Mouse (Mus musculus) spleen, embryonic (tissue): Measurements from ENCODE around the gene Prkci.

ENCODE experiments used
- CTCF ChIA-PET: fragments of 350-600 bp; sonication (Branson Sonifier 250); formaldehyde crosslinking; loops from one replicate; lab custom pipeline; 2022; lab: Charles Lee

Prkci gene

DNA sequence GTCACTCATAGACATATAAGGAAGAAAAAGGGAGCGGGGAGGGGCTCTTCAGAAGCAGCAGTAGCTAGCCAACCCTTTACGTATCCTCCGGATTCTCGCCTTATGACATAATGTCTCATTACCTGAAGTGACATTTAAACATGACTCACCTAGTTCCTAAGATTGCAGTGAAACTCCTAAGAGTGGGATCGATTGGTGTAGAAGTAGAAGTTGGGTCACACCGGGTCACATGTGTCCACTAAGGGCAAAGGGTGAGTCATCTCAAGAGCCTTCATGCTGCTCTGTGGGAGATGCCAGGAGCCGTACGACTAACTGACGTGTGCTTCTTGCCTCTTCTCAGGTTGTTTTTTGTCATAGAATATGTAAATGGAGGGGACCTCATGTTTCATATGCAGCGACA is 43.1 kb downstream of the Prkci start:
- CTCF ChIA-PET, result no interaction called here

GRCm38 (mm10) chr3:31042992-31043391 is 47.4 kb downstream of the Prkci start:
- CTCF ChIA-PET, result no interaction called here

GRCm38 (mm10) chr3:31047263-31047662 is 51.7 kb downstream of the Prkci start:
- CTCF ChIA-PET, result interaction anchor here (0.5 to 1.4 kb wide), 2 partner anchors 14 to 92 kb away, joined by 4 to 5 read pairs; no protein-coding TSS in a partner anchor

DNA sequence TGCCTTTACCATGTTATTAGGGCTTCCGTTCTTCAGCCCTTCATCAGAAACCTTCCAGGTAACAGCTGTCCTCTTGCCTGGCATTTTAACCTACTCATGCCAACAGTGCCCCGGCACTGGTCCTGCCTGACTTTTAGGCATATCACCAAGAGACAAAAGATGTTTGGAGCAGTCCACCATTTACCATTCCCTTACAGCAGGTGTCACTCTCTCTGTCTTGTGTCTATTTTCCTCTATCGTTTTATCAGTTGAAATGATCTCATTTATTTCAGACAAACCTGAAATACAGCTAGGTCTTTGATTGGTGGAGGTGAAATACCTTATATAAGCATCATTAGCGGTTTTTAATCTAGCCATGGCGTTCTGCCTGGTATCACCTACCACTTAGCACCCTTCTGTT is 53.5 kb downstream of the Prkci start:
- CTCF ChIA-PET, result no interaction called here

GRCm38 (mm10) chr3:31050375-31050774 is 54.8 kb downstream of the Prkci start:
- CTCF ChIA-PET, result interaction anchor here (0.7 kb wide), 1 partner anchor 97 kb away, joined by 12 read pairs; no protein-coding TSS in a partner anchor

DNA sequence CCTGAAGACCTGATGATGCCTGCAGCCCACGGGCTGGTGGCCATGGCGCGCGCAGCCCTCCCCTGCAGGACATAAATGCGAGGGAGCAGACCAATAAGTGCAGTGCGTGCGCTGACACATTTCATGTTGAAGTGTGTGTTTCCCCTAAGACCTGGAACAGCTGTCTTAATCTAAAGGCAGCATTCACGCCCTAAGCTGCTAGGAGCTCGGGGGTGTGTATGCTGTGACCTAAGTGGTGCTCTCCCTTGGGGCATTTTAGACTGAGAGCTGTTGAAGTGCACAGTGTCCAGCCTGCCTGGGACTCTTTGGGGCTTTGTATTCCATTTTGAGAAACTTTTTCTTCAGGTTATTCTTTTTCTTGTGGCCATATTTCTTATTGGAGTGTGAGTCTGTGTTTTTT is 56.2 kb downstream of the Prkci start:
- CTCF ChIA-PET, result no interaction called here

DNA sequence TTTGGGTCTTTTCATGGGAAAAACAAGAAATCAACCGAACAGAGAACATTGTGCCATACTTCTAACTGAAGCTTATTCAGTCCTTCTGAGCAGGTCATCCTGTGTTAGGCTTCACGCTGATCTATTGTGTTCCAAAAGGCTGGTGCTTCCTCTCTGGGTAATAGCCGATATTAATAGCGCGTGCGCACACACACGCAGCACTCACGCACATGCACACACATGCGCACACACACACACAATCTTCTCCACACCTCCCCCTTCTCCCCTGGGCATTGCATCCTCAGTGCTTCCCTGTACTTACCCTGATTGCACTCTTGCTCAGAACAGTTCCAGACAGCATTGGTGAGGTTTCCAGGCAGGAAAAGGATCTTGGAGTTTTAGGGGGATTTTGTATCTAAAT is 57.6 kb downstream of the Prkci start:
- CTCF ChIA-PET, result no interaction called here

DNA sequence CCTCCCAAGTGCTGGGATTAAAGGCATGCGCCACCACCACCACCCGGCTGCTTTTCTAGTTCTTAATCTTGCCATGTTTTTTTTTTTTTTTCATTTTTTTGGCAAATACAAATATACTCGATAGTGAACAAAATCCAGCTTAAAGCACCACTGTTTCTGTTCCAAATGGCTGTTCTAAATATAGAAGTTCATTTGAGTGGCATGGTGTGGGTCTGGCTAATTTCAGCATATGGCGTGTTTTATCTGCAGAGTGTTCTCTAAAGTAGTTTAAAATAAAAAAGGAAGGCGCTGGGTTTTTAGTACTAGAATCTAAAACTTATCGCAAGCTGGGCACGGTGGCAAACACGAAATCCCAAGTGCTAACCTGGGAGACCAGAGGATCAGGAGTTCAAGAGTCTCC is 59.3 kb downstream of the Prkci start:
- CTCF ChIA-PET, result no interaction called here

DNA sequence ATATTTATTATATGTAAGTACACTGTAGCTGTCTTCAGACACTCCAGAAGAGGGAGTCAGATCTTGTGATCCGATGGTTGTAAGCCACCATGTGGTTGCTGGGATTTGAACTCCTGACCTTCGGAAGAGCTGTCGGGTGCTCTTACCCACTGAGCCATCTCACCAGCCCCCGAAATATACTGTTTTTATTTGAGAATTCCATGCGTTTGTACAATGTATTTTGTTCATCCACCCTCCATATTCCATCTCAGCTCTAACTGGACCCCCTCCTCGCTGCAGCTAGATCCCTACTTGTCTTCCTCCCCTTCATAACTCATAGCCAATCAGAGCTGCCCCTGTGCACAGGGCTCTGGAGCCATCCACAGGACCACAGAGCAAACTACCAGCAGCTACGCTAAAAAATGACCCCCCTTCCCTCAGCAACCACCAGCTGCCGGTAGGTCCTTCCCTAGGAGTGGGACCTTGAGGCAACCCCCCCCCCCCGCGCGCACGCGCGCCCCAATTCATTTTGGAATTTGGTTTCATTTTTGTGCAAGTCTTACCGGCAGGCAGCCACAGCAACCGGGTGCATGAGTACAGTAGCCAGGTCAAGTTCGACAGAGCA is 60.6 kb downstream of the Prkci start:
- CTCF ChIA-PET, result interaction anchor here (0.6 to 1.2 kb wide), 4 partner anchors 14 to 468 kb away, joined by 3 to 7 read pairs (median 4); no protein-coding TSS in a partner anchor

DNA sequence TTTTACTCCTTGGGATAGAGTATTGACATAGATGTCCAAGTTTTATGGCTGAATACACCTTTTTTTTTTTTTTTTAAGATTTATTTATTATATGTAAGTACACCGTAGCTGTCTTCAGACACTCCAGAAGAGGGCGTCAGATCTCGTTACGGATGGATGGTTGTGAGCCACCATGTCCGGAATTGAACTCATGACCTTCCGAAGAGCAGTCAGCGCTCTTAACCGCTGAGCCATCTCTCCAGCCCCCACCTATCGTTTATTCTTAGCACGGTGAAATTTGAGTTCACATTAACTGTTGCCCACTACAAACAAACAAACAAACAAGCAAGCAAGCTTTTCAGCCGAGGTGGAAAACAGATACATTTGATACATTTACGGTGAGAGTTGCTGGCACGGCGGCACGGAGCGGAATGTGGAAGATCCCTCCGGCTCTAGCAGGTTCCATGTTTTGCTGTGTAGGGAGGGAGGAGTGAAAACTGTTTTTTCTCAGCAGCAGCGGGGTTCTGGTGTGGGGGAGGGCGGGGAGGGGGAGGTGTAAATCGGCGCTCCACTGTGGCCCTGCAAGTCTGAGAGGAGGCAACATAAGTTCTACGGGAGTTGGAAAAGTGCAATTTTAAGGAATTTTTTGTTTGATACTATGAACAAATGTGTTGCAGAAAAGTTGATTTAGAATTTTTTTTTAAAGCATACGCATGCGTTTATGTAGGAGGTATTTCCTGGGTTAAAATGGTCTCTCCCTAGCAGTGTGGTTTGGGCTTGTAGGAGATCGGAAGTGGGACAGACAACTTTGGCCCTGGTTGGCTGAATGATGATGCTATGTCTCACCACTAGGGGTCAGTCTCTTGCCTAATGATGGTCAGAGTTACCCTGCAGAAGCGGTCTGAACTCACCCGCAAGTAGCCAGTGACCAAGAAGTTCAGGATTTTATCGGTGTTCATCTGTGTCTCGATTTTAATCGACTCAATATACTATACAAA is 61.4 kb downstream of the Prkci start:
- CTCF ChIA-PET, result interaction anchor here (1.2 kb wide), 1 partner anchor 82 kb away, joined by 4 read pairs; no protein-coding TSS in a partner anchor

DNA sequence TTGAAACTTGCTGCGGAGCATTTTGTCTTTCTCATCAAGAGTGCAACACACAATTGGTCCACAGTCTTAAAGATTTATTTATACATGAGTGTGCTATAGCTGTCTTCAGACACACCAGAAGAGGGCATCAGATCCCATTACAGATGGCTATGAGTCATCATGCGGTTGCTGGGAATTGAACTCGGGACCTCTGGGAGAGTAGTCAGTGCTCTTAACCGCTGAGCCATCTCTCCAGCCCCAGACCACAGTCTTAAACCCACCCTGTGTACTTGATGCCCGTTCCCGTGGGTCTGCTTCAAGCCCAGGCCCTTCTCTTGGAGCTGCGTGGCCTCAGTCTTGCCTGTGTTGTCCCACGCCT is 65.2 kb downstream of the Prkci start:
- CTCF ChIA-PET, result interaction anchor here (1.1 to 1.5 kb wide), 2 partner anchors 14 to 78 kb away, joined by 5 read pairs; no protein-coding TSS in a partner anchor

GRCm38 (mm10) chr3:31061103-31061785 is 65.7 kb downstream of the Prkci start:
- CTCF ChIA-PET, result interaction anchor here (1.1 to 1.5 kb wide), 2 partner anchors 15 to 77 kb away, joined by 5 read pairs; no protein-coding TSS in a partner anchor

GRCm38 (mm10) chr3:31061786-31062120 is 66.2 kb downstream of the Prkci start:
- CTCF ChIA-PET, result interaction anchor here (1.5 kb wide), 1 partner anchor 77 kb away, joined by 5 read pairs; no protein-coding TSS in a partner anchor

GRCm38 (mm10) chr3:31062325-31062724 is 66.8 kb downstream of the Prkci start:
- CTCF ChIA-PET, result no interaction called here

- CTCF ChIA-PET, result no interaction called here
Measured at GRCm38 (mm10) chr3:31068482-31068881, 72.9 kb downstream of the Prkci start.

- CTCF ChIA-PET, result interaction anchor here (0.5 kb wide), 1 partner anchor 209 kb away, joined by 5 read pairs; no protein-coding TSS in a partner anchor
Measured at GRCm38 (mm10) chr3:31071804-31072203, 76.3 kb downstream of the Prkci start.

GRCm38 (mm10) chr3:31075808-31076207 is 80.3 kb downstream of the Prkci start:
- CTCF ChIA-PET, result no interaction called here

DNA sequence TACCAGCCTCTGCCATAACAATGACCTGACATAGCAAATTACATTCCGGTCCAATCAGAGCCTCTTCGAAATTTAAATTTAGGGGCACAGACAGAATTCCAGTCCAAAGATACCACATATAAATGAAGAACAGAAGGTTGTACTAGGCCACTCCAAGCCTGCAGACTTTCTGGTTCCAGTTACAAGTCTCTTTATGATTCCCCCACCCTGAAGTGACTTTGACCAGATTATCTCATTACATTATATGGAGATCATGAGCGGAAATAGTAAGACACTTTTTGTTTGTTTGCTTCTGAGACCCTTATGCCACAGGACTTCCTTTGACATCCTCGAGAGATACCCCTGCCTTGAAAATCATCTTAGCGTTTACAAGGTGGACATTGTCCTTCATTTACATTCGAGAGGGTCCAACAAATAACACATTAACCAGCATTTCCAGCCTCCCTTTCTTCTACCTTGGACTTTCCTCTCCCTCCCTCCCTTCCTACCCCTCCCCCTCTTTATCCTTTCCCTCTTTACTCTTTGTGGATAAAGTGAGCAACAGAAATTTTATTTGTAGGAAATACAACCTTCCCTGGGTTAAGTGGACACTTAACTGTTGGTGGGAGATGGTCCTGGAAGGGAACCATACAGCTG is 81.6 kb downstream of the Prkci start:
- CTCF ChIA-PET, result no interaction called here

- CTCF ChIA-PET, result no interaction called here
Measured at GRCm38 (mm10) chr3:31079450-31079849, 83.9 kb downstream of the Prkci start.

DNA sequence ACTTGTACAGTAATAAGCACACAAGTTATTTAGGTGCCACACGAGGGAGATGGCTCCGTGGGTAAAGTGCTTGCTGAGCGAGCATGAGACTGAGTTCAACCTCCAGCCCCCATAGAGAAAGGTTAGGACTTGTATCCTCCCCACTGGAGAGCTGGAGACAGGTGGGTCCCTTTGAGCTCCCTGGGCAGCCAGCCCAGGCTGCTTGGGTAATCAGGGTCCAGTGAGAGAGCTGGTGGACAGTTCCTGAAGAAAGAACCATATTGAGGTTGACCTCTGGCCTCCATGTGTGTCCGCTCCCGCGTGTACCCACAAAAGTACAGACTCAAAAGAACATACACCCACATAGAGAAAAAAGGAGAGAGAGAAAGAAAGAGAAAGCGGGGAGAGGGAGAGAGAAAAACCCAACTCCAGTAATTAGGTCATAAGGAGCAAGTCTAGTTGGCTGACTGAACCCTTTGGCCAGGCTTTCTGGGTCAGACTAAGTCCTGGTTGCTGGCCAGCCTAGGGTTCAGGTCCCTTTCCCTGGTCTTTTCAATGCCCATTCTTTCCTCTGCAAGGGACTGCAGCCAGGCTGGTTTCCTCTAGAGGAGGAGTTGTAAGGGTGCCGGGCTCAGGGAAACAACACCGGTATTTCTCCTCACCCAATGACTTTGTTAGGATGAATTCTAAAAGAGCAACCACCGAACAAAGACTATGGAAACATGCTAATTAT is 85.4 kb downstream of the Prkci start:
- CTCF ChIA-PET, result no interaction called here
